Mouse (Mus musculus) ES-E14 (cell line): ENCODE data around the gene Hspb3.

Experiments
- CHD2 ChIP-seq: IDR thresholded peaks from 2 replicates; pipeline ENCODE4 v1.6.1; 2014; ENCODE audit warnings: mild to moderate bottlenecking, low read depth, low read length, inconsistent platforms
- MAFK ChIP-seq: IDR thresholded peaks from 2 replicates; pipeline ENCODE4 v1.6.1; 2014; ENCODE audit warnings: mild to moderate bottlenecking, low read depth, low read length, inconsistent platforms; ENCODE audit not compliant: insufficient read depth
- ZC3H11A ChIP-seq: IDR thresholded peaks from 2 replicates; pipeline ENCODE4 v1.6.1; 2012; ENCODE audit warnings: low read depth, mild to moderate bottlenecking, inconsistent platforms, low read length, borderline replicate concordance
- ZNF384 ChIP-seq: IDR thresholded peaks from 2 replicates; pipeline ENCODE4 v1.6.1; 2012; ENCODE audit warnings: low read depth, low read length, inconsistent platforms

- TF ChIP-seq ZNF384 (no peak), CHD2 (no peak), ZC3H11A (peak; percentile 60; the same call in 1 of the 2 replicates), MAFK (no peak)
These were observed 6.1 kb upstream of the Hspb3 start for GRCm38 (mm10) chr13:113669459-113670077.
